Mouse (Mus musculus) left cerebral cortex, postnatal 14 days (tissue): ENCODE data around the gene Usp38. TPM values are rescaled to one million over a fixed set of nuclear protein-coding genes. Genes with fewer than 3 reads are reported as not detected.
"Not testable (repeated sequence)": the region's sequence is repeated elsewhere in the genome, so short reads cannot be mapped to it uniquely, and the experiment has no call there.

ENCODE experiments used
- DNase-seq, 2 experiments: peaks; one replicate each; pipeline ENCODE4 v3.0.0; 2021 to 2022; ENCODE audit warnings: low spot score in 2 of 2, mixed read lengths in 1 of 2
- intact Hi-C: fragments of 180-260 bp; cut with DNase I; formaldehyde crosslinking; loops from one replicate; pipeline ENCODE4 v1.15.1; 2025
- long read RNA-seq, 2 experiments: library from polyadenylated mRNA; stranded (forward); transcript quantifications; one replicate each; pipeline ENCODE4 v2.0.0; 2021
- total RNA-seq, 2 experiments: library from RNA; stranded (reverse); gene quantifications; 2 replicates each; pipeline ENCODE4 v1.2.3; 2021

Usp38 gene
- 10 to 100 TPM; 24.2 to 25.1 TPM for total RNA-seq
- long read RNA-seq, experiment 1, full-length matches to known transcripts: 19 of 22 reads
- long read RNA-seq, experiment 1, partial matches to known transcripts: 2 of 22 reads
- long read RNA-seq, experiment 1, other reads (novel, unspliced or antisense): 1 of 22 reads
- long read RNA-seq, experiment 2, full-length matches to known transcripts: 25 of 29 reads
- long read RNA-seq, experiment 2, partial matches to known transcripts: 3 of 29 reads
- long read RNA-seq, experiment 2, other reads (novel, unspliced or antisense): 1 of 29 reads

DNA sequence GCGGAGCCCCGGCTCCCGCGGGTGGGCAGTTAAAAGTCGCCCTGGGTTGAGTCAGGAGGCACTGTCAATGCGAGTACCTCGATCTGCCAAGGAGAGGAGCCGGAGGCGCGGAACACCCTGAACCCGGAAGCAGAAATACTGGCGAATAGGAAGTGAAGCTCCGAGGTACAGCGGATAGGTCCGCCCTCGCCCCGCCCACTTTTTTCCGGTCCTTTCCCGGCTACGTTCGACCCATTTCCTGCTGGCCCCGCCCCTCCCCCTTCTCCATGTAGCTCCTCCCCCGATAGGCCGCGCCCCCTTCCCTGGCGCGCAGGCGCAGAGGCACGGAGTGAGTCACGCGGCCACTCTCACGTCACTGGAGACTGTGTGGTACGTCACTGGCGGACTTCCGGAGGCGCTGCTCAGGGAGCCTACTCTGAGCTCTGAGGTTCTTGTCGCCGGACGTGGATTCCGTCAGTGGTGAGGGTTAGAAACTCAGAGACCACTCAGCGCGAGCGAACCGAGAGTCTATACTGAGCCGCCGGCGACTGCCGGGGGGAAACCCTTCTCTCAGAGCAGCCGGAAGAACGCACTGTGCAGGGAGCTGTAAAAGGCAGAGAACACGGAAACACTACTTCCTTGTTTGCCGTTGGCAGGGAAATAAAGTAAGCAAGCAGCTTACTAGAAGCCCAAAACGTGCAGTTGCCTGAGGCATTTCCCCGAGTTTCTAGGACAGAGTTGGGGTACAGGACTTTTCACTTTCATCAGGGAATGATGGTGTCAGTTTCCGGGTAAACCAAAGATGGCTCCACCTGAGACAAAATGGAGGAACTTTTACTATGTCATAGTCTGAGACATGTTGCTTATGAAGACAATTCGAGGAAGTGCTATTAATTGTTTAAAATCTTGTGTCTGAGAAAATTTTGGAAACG lies at the start of gene Usp38:
TSS of gene Usp38 (minus strand) at position 140 of the 911 bp plus-strand sequence.
- intact Hi-C loops: loop anchor here (10.0 kb wide), 1 partner anchor 1730 kb away; no protein-coding TSS in a partner anchor
- DNase-seq: peak; percentile 100

DNA sequence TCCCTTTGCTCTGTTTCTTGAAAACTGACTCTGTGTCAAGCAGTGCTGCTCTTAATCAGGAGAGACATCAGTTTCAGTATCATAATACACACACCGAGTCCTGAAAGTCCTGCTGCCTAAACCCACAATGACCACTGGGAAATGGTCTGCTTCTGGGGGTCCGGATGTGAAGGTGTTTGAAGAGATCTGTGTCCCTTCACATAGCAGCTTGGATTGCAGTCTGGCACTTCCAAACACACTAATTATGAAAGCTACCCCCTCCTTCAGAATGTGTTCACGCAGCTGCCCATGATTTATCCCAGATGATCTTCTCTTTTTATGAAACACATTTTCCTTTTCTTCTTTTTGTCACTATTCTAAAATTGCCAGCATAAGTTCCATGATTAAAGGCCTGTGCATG lies 47.8 kb upstream of the Usp38 start:
- intact Hi-C loops: loop anchor here (5.0 to 10.0 kb wide), 3 partner anchors 282 to 1682 kb away; partner anchors contain the start of gene Inpp4b

GRCm38 (mm10) chr8:81061950-81062349 lies 47.2 kb upstream of the Usp38 start:
- intact Hi-C loops: loop anchor here (5.0 to 10.0 kb wide), 3 partner anchors 283 to 1683 kb away; partner anchors contain the start of gene Inpp4b
- peak; percentile 67 to 80 for DNase-seq

More for the DNA sequence above, 47.8 kb upstream of the Usp38 start:
- no peak for DNase-seq

DNA sequence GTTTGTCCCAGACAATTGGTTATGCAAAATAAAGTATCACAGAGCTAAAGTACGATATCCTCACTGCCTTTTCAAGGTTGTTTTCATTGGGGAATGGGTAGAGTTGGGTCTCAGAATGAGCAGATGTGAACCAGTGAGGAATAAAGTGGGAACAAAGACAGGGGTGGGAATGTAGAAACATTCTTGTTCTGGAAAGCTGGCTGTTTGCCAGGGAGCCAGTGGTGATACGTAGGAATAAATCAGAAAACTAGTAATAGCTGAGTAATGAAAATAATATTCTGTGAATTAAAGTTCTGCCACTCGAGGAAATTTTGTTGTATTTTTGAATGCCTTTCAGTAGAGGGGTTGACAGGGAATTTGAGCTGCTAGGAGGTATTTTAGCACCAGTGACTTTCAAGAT lies 29.5 kb upstream of the Usp38 start:
- DNase-seq: no peak
- intact Hi-C loops: no loop called here

DNA sequence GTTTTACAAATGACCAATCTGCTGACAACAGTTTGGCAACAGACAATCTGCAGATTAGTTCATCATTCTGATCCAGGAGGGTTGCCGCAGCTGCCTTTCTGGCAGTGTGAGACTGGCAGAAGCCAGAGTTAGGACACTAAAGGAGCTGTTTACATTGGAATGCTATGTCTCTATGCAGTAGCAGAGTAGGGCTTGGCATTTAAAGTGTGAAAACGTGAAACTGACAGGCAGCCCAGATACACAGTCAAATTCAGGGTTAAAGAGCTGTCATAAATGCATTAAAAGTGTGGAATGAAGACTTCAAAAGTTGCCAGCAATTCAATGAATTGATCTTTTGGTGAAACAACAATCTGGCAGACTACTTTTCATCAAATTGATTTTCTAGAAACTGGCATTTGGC lies 13.3 kb upstream of the Usp38 start:
- no peak for DNase-seq
- intact Hi-C loops: no loop called here

- DNase-seq: not testable (repeated sequence)
- intact Hi-C loops: loop anchor here (10.0 kb wide), 1 partner anchor 1727 kb away; no protein-coding TSS in a partner anchor
These were observed 2.8 kb upstream of the Usp38 start for GRCm38 (mm10) chr8:81017548-81017947.

DNA sequence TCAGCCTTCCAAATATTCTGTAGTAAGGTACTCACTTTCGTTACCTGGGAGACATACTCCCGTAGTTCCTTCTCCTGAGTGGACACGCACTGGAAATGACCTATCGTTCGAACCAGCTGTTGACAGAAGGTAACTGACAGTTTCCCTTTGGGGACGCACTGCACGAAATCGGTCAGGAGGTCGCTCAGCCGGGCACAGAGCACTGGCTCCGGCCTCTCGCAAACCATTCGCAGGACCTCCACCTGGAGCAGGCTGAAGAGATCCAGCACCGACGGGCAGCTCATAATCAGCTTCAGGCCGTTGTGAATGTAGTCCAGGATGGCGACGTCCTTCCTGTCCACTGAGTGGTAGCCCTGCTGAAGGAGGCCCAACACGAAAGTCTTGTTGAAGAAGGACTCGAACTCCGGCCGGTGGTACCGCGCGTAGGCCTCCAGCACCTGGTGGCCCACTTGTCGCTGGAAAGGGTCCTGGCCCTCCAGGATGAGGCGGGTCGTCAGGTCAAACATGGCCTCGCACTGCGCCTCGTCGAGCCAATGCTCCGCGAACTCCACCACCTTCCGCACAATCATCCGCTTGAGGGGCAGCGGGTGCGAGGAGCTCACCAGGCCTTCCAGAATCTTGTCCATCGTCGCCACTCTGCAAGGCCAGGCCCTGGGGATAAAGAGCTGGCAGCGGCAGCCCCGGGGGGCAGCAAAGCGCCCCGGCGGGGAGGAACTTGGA lies 757 bp downstream of the Usp38 start:
- DNase-seq: peak; percentile 18 to 24

GRCm38 (mm10) chr8:81012699-81013098 lies 2.0 kb downstream of the Usp38 start:
- intact Hi-C loops: loop anchor here (10.0 kb wide), 1 partner anchor 1732 kb away; no protein-coding TSS in a partner anchor
- no peak for DNase-seq

More for the DNA sequence above, 757 bp downstream of the Usp38 start:
- intact Hi-C loops: loop anchor here (10.0 kb wide), 1 partner anchor 1731 kb away; no protein-coding TSS in a partner anchor

DNA sequence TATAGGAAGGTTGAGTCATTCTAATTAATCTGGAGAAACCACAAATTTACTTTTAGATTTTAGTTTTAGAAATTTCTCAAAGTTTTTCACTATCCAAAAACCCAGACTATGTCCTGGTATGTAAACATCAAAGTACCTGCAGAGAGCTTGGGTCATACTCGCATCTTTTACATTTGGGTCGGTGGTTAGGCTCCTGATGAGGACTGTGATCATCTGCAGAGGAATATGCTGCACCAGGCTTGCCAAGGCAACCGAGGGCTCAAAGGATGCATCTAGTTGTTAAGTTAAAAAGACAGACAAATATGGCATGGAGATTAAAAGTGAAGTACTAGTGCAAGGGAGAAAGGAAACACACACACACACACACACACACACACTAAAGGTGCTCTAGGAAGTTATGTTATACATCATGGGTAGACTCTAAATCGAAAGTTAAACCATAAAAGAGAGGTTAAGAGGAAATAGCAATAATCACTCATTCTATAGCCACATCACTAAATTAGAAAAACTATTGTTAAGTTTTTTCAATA lies 2.6 kb downstream of the Usp38 start:
- intact Hi-C loops: loop anchor here (10.0 kb wide), 1 partner anchor 1733 kb away; no protein-coding TSS in a partner anchor
- no peak for DNase-seq

DNA sequence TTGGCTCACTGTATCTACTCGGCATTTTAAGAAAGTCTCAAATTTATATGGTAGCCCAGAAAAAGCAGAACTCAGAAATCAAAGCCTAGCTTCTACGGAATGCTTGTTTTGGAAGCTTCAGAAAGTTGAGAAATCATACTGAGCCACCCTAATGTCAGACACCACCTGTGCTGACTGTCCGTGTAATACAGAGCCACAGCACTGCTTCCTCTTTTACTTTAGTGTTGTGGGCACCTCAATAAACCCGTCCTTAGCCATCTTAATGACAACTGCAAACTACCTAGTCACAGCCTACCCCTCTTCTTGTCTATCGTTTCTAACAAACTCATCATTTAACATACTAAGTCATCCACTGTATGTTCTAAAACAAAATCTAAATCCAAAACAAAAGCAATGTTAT lies 4.3 kb downstream of the Usp38 start:
- DNase-seq: no peak
- intact Hi-C loops: loop anchor here (10.0 kb wide), 1 partner anchor 1734 kb away; no protein-coding TSS in a partner anchor

DNA sequence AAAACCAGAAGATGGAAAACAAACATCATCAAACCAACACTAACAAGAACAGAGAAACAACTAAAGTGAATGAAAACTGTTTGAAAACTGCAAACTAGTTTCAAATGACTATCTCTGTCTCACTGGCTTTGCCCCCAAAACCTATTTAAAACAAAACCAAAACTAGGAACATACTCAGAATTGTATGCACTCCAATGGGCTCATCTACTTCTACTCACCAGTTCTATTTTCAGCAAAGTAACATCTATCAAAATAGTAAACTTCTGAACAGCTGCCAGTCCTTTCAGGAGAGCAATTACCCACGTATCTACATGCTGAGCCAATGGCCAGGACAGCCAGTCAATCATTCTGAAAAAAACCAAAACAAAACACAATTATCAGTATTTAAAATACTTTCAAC lies 9.6 kb downstream of the Usp38 start:
- intact Hi-C loops: no loop called here
- no peak for DNase-seq

DNA sequence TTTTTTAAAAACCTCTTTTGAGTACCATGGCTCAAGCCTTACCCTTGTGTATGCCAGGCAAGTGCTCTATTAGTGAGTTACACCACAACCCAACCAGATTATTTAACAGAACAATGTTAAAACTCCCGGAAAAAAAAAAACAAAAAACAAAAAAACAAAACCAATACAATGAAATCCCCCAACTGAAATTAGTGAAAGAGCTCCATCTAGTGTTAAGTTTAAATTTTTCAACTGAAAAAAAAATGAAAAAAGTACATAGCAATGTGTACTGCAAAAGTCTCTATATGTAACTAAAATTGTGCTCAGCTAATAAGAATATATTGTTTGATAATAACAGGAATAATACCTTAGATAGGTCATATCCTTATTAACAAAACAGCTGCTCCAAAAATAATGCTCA lies 18.1 kb downstream of the Usp38 start:
- no peak for DNase-seq
- intact Hi-C loops: loop anchor here (2.0 to 5.0 kb wide), 2 partner anchors 224 to 244 kb away; no protein-coding TSS in a partner anchor

DNA sequence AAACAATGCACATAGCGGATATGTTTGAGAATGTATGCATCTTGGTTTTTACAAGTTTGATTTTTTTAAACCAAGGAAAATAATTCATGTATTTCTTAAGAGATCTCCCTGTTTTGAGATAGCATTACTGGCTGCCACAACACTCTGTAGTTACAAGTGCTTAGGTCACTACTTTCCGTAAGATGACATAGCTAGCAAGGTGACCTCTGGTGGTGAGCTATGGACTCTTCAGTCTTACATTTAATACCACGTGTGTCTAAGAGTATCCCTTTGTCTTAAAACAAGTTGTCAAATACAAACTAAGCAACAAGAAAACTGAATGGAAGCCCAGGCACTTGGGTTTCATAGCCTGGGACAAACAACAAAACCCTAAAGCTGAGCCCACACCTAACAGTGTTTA lies 22.8 kb downstream of the Usp38 start:
- intact Hi-C loops: loop anchor here (5.0 kb wide), 1 partner anchor 110 kb away; the partner anchor contains the start of gene Gab1
- peak; percentile 24 to 43 for DNase-seq

GRCm38 (mm10) chr8:80982829-80983228 lies 31.9 kb downstream of the Usp38 start:
- peak in 1 of 2 experiments; percentile 30 for DNase-seq
- intact Hi-C loops: no loop called here

DNA sequence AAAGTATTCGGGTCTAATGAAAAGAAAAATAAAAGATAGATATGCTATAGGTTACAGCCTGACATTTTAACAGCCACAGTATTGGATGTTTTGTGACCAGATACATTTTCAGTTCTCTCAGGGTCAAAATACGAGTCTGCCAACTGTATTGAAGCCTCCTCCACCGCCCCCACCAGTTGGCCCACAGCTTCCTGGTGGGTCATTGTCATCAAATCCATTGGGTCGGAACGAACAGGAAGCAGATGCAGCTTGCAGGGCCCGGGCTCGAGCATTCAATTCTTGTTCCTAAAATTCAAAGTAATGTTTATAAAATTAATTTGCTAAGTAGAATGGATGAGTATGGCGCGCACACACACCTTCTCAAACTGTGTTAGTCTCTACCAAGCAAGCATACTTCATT lies 33.0 kb downstream of the Usp38 start:
- intact Hi-C loops: no loop called here

DNA sequence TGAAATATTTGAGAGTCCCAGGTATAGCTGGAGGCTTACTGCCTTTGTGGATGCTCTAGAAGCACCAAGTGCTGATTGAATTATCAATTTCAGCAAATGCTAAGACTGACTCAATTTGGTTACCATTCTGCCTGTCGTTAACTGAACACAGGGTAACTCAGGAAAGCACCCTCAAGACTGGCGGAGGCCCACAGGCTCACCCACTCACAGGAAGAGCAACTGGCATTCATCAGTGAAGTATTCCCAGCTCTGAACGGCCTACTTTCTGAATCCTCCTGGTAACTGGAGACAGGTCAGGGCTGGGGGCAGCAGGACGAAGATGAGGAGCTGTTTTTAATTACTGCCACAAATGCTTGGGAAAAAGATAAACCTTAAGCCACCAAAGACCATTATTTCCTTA lies 34.7 kb downstream of the Usp38 start:
- no peak for DNase-seq
- intact Hi-C loops: no loop called here

More for the DNA sequence above, 33.0 kb downstream of the Usp38 start:
- DNase-seq: no peak

- intact Hi-C loops: no loop called here
- DNase-seq: no peak
These were observed 37.5 kb downstream of the Usp38 start for GRCm38 (mm10) chr8:80977231-80977630.

DNA sequence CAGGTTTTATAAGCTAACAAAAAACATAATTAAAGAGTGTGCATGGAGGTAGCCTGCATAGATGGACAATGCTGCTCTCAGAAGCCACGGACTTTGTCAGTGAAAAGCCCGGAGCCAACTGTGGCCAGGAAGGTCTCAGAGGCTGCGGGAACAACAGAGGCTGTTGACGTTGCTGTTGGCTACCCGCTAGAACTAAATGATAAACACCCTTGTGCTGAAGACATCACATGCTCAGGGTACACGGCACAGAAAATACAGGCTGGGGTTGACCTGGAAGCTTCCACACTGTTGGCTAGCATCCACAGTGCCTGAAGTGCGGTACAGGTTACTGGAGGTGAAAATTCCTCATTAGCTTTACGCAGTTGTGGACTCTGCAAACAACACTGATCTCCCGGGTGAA lies 43.6 kb downstream of the Usp38 start:
- no peak for DNase-seq
- intact Hi-C loops: no loop called here
